Mouse (Mus musculus) splenic B cell, adult 2 months (primary cell): Measurements from ENCODE around the gene Gtf3c1.

ENCODE experiments used
- DNase-seq: peaks from one replicate; pipeline ENCODE4 v3.0.0-alpha.2; 2011; ENCODE audit warnings: low read depth, low spot score
- H3K27me3 ChIP-seq: 2 replicates; pipeline ENCODE4 v1.6.1; 2012; ENCODE audit warnings: mild to moderate bottlenecking, low read length, moderate library complexity, mixed read lengths; ENCODE audit not compliant: control insufficient read depth, poor library complexity, insufficient read depth, severe bottlenecking
- H3K36me3 ChIP-seq: 2 replicates; pipeline ENCODE4 v1.6.1; 2012; ENCODE audit warnings: mild to moderate bottlenecking, low read length, moderate library complexity, mixed read lengths; ENCODE audit not compliant: control insufficient read depth, poor library complexity, insufficient read depth, severe bottlenecking

Gene Gtf3c1

DNA sequence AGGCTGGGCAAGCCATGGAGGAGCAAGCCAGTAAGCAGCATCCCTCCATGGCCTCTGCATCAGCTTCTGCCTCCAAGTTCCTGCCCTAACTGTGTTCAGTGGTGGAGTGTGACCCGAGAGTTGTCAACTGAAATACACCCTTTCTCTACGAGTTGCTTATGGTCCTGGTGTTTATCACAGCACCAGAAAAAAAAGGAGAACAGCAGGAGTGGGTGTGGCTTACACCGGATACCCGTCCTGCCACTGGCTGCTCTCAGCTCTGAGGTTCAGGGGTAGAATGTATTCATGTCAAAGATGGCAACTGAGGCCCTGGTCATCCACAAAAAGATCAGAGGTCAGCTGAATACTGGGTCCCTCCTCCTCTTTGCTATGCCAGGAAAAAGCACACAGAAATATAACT, 87.5 kb downstream of the Gtf3c1 start:
- Histone ChIP-seq H3K36me3 (peaks cover 13% of the 10 kb centered on the region), H3K27me3 (no peaks in the 10 kb centered on the region)
- DNase-seq, result no peak

DNA sequence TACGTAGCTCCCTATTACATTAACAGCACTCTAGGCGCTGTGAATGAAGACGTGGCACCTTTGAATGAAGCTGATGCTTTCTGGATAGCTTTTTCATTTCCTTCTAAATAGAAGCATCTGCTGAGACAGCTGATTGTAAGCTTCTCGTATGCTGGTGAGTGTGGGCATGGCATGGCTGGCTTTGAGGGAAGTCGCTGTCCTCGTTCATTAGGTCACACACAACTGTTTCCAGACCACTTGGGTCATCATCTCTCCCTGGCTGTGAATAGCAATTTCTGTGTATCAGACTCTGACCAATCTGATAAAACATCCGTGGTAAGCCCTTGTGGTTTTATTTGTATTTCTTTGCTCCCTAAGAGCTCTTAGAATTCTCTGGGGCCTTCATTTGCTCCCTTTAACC, 89.6 kb downstream of the Gtf3c1 start:
- peaks cover 15% of the 10 kb centered on the region for H3K36me3 ChIP-seq
- no peak for DNase-seq
- no peaks in the 10 kb centered on the region for H3K27me3 ChIP-seq

DNA sequence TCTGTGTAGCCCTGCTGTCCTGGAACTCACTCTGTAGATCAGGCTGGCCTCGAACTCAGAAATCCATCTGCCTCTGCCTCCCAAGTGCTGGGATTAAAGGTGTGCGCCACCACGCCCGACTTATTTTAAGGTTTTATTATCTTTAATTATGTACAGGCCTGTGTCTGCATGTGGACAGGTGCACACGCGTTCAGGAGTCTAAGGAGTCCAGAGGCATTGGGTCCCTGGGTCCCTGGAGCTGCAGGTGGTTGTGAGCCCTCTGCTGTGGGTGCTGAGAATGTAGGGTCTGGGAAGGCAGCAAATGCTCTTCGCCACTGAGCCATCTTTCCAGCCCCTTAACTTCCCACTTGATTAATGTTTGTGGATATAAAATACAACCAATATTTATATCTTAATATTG, 92.1 kb downstream of the Gtf3c1 start:
- DNase-seq, result no peak
- H3K36me3 ChIP-seq, result peaks cover 18% of the 10 kb centered on the region
- no peaks in the 10 kb centered on the region; the same call in 1 of the 2 replicates for H3K27me3 ChIP-seq

DNA sequence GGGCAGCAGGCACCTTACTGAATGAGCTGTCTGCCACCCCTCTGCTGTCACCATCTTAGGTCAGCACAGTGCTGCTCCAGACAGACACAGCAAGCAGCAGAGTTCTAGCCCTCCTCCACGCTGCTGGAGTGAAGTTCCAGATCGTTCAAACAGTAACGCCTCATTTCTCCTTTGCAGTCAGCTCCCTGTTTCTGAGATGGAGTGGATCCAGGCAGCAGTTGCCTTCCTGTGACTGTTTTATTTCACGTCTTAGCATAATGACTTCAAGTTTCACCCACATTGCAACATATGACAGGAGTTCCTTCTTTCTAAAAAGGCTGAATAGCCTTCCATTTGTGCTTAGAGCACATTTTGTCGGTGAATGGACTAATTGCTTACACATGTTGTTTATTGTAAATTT, 94.0 kb downstream of the Gtf3c1 start:
- Histone ChIP-seq H3K27me3 (no peaks in the 10 kb centered on the region; the same call in 1 of the 2 replicates), H3K36me3 (peaks cover 22% of the 10 kb centered on the region)
- DNase-seq, result no peak

DNA sequence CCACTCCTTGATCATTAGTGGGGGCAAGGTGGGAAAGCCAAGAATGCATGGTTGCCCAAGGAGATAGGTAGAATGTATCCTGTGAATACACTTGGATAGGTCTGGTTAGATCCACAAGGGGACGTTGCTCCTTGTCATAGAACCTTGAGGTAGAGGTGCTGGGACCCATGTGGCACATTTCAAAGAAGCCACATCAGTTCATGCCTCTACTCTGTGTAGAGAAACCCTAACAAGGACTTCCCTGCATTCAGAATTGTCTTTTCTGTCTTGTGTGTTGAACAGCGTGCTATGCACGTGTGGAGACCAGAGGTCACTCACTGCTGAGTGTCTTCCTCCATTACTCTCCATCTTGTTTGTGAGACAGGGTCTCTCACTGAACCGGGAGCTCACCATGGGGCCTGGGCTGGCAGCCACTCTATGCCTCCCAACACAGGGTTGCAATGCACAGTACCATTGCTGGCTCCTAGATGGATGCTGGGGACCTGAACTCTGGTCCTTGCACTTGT, 99.3 kb downstream of the Gtf3c1 start:
- no peaks in the 10 kb centered on the region; the same call in 1 of the 2 replicates for H3K27me3 ChIP-seq
- no peak for DNase-seq
- H3K36me3 ChIP-seq, result peaks cover 19% of the 10 kb centered on the region

DNA sequence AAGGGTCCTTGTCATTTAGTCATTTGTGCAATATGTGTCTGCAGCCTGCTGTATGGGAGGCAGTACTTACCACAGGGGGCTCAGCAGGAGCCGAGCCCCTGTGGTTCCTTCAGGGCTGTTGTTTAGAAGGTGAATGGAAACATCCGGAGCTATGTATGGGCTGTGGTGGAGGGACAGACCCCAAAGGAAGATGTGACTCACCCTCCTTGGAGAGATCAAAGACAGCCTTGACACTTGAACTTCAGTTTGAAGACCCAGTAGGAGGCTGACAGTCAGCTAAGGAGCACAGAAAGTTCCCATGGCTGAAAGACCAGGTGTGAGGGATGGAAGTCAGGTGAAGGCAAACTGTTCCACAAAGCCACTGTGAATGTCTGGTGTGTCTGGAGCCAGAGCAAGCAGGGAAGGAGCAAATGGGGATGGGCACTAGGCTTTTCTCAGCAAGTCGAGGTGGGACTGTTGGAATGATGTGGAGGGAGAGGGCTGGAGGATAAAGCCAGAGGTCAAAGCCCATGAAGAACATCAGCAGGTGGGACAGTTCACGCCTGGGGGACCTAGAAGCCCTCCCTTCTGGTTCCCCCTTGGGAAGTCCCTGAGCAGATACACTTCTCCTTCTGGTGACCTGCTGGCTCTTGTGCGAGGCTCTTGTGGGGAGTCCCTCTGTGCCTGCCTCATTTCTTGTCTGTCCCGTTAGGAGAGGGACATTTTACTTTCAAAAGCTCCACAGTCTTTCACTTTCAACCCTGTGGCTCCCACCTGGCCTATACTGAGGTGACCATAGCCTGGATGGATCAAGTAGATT, 100.0 kb downstream of the Gtf3c1 start:
- peak; percentile 84 for DNase-seq
- Histone ChIP-seq H3K27me3 (no peaks in the 10 kb centered on the region; the same call in 1 of the 2 replicates), H3K36me3 (peaks cover 19% of the 10 kb centered on the region)

DNA sequence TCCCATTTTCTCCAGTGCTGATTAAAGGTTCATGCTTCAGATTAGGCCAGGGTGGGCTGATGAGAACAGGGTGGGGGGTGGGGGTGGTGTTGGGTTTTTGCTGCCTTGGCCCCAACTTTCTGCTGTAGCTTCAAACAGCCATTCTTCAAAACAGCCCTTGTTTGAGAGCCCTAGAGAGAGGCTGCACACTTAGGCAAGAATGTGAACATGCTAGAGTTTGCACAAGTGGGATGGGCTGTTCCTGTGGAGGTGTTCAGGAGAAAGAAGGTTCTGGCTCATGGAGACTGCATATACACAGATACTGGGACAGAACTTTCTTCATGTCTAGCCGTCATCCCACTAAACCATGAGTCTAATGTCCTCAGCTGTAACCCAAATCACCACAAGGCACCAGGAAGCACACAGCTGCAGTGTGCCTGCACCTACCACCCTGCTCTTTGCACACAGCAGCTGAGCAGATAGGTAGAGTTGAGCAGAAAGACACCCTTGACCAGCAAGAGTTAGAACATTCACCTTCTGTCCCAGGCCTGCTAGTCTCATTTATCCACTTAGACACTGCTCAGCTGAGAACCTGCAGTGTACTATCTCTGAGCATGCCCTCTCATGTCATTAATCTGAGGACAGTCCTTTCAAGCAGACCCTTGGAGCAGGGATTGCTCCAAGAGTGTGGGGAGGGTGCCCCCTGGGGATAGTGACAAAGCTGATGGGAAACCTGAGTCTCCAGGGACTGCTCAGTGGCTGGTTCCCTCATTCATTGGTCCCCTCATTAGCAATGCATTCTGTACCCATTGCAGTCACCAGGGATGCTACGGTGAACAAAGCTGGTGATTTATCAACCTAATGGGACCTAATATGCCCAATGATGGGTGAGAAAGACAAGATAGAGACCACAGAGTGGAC, 101.1 kb downstream of the Gtf3c1 start:
- peaks cover 19% of the 10 kb centered on the region for H3K36me3 ChIP-seq
- no peaks in the 10 kb centered on the region; the same call in 1 of the 2 replicates for H3K27me3 ChIP-seq
- no peak for DNase-seq

DNA sequence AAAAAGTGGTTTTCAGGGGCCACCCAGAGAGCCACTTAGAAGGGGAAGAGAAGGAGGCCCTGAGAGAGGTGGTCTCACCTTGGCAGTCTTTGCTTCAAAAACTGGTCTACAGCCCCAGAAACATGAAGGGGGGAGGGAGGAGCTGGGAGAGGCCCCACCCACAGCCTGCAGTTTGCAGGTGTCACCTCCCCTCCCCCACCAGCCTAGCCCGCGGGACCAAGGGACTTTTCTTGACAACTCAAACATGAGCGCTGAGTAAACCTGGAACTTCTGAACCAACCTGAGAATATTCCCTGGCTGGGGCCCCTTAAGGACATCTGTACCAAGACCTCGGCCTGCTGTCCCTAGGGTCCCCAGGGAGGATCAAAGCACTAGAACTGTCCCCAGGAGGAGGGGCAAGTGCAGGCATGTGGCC, 101.8 kb downstream of the Gtf3c1 start:
- H3K27me3 ChIP-seq, result no peaks in the 10 kb centered on the region

DNA sequence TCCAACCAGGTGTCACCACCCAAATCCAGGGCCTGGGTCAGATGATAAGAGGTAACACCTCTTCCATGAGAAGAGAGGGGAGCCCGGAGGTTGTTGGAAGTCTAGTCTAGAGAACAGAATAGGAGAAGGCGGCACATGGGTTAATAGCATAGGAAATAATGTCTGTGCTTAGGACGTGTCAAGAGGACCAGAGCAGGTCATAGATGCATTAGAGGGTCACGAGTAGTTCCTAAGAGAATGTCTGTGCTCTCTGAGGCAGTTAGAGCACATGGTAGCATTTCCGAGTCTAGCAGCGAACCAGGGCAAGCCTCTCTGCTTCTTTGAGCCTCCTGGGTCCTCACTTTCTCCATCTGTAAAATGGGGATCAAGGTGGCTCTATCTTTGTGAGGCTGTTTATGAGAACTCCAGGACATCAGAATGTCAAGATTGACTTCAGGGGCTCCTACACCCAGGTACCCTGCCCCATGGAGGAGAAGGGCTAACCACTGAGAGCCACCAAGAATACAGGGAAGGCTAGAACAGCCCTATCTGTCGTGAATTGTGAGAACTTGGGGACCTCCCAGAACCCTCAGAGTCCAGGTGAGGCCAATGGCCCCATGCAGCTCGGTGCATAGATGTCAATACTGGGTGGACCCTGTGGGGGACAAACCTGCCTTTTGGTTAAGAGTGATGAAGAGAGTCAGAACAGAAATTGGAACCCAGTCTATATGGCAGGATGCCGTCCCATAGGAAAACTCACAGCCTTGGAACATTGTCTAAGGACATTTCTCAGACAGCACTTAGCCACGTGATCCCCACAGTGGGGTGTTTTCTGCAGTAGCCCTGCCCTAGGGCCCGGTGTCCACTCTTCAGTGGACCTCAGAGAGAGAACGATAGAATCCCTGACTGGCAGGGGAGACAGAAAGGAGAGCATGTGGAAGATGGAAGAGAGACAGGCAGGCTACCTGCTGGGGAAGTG, 102.9 kb downstream of the Gtf3c1 start:
- Histone ChIP-seq H3K27me3 (no peaks in the 10 kb centered on the region), H3K36me3 (peaks cover 8% of the 10 kb centered on the region)
- DNase-seq, result peak; percentile 59

More for the DNA sequence above, 101.8 kb downstream of the Gtf3c1 start:
- H3K36me3 ChIP-seq, result peaks cover 14% of the 10 kb centered on the region
- DNase-seq, result peak; percentile 82

DNA sequence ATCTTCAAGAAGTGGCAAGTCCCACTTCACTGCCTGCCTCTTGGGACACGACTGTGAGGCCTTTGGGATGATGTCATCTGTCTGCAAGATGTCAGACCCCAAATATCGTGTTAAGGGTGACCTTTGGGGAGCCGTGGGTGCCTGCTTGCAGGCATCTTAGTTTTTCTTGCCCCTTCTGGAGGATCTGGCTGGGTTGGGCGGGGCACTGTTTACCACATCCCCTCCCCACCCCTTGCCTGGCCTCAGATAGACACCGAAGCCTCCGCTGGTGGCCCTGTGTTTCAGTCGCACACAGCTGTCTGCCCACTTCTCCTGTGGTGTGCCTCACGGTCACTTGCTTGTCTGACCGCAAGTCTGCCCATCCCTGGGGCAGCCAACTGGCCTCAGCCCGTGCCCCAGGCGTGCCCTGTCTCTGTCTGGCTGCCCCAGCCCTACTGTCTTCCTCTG, 104.4 kb downstream of the Gtf3c1 start, which contains the start of gene Il21r:
TSS of gene Il21r (plus strand) at position 245 of the 447 bp plus-strand sequence.
- DNase-seq, result peak; percentile 87
- Histone ChIP-seq H3K27me3 (no peaks in the 10 kb centered on the region), H3K36me3 (peaks cover 6% of the 10 kb centered on the region)

DNA sequence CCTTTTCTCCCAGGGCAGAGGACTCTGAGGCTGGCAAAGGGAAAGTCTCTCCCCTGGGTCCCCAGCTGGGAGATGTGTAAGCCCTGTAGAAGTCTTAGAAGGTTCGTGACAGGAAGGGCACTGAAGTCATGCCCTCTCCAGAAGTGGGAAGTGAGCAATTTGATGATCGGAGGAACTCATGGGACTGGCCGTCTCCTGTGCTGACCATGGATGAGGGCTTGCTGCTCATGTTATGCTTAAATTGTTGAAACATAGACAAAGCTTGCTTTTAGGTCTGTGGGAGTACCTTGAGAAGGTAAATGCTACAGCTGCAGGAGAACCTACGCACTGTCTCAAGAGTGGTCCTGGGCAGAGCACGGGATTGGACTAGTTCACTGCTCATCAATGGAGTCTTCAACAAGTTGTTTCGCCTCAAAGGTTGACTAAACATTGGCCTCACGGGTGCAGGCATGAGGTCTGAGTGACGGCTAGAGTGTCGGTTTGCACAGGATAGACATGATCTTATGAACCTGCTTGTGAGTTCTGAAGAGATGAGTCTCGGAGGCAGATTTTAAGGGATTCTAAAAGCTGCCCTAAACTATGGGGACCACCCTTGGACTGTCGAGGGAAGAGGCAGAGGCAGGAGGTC, 105.6 kb downstream of the Gtf3c1 start:
- peak; percentile 69 for DNase-seq
- no peaks in the 10 kb centered on the region for H3K27me3 ChIP-seq
- peaks cover 4% of the 10 kb centered on the region; the same call in 1 of the 2 replicates for H3K36me3 ChIP-seq

DNA sequence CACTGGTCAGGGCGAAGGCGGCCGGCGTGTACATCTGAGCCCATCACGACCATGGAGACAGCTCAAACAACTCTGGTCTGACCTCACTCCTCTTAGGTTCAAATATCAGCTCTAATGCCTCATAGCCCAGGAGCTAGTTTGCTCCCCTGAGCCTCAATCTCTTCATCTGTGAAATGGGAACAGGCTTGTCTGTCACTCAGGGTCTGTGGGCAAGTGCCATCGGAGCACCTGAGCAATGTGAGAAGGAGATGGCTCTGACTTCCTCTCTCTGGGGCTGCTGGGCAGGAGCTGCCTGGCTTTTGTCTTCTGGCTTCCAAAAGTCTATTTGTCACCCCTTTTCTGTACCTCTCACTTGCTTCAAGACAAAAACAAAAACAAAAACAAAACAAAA, 106.3 kb downstream of the Gtf3c1 start:
- DNase-seq, result peak; percentile 55
- Histone ChIP-seq H3K36me3 (peaks cover 4% of the 10 kb centered on the region; the same call in 1 of the 2 replicates), H3K27me3 (no peaks in the 10 kb centered on the region)

DNA sequence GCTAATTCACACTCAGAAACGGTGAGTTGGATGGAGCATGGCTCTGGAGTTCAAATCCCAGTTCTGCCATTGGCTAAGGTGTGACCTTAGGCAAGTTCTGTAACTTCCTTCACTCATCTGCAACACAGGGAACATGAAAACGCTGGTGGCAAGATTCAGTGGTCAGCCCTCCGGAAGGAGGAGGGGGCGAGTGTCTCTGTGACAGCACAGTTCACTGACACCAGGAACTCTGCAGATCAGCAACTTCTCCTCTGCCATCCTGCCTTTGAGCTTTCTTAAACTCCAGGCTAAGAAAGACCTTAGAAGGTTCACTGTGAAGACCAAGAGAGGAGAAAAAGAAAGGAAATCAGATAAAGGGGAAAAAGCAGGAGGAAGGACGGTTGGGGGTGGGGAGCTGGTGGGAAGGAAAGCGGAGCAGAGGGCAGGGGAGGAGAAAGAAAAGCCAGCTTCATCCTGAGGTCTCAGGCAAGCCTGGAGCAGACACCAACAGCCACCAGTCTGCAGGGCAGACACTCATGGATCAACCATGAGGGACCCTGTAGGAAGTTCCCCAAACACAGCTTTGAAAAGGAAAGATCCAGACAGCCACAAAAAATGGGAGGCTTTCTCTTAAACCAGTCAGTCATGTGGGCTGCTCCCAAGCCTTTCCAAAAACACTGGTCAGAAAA, 106.8 kb downstream of the Gtf3c1 start:
- Histone ChIP-seq H3K36me3 (peaks cover 3% of the 10 kb centered on the region; the same call in 1 of the 2 replicates), H3K27me3 (no peaks in the 10 kb centered on the region)
- peak; percentile 50 for DNase-seq
